Mouse (Mus musculus): ENCODE measurements around the gene Gm45208.

Gene Gm45208

DNA sequence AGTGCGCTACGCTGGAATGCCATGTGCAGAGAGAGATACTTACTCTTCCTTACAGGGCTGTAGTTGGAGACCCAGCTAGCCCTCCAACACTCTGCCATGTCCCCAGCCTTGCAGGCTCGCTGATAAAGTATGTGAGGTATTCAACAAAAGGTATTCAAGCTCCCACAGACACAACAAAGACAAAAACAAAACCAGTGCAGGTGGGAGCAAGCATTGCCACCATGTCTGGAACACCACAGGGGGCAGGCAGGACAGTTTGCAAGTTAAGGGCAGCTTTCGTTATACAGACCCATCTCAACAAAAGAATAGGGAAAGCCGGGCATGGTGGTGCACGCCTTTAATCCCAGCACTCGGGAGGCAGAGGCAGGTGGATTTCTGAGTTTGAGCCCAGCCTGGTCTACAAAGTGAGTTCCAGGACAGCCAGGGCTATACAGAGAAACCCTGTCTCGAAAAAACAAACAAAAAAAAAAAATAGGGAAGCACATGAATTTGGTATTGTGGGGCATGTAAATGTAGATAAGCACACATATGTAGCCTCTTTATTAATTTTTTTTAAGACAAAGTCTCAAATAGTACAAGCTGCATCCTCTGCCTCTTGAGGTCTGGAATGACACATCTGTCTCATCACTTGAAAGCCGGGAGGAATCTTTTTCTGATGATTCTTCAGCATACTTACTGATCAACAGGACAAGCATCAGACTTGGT lies 53.6 kb downstream of the Gm45208 start:
- no peak for DNase-seq

GRCm38 (mm10) chrX:7776329-7777082 lies 54.5 kb downstream of the Gm45208 start:
- no peak for DNase-seq

DNA sequence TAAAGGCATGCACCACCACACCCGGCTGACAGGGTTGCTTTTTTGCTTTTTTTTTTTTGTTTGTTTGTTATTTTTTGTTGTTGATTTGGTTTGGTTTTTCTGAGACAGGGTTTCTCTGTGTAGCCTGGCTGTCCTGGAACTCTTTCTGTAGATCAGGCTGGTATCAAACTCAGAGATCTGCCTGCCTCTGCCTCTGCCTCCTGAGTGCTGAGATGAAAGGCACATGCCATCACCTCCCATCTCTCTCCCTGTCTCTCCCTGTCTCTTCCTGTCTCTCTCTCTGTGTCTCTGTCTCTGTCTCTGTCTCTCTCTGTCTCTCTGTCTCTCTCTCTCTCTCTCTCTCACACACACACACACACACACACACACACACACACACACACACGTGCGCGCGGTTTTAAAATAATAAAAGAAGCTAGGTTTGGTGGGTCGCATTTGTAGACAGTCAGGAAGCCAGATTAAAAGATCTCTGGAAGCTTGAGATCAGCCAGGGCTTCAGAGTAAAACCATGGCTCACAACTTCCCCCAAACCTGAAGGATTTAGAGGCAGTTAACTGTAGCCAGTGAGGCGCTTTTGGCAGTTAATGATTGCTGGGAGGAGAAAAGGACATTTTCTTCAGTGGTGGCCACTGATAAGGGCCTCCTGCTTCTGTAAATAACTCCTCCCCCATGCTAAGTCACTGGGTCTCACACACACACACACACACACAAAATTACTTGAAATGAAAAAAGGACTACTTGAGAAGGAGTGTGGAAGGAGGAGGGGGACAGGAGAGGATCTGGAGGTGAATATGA lies 56.6 kb downstream of the Gm45208 start:
- DNase-seq, result no peak

GRCm38 (mm10) chrX:7779294-7779693 lies 57.2 kb downstream of the Gm45208 start:
- DNase-seq, result no peak
